In genomic region chr3:144399358-144400096, GRCm38 (mm10) we compare ENCODE assay signal across 7 mouse cellular contexts.
A peak's percentile ranks its signal among the peaks of the same experiment; 100 is the strongest.
DNase-seq lines count a peak whose midpoint lies in the region; ATAC-seq and TF ChIP-seq lines count a peak whose summit lies in the region.

No protein-coding gene starts in this region.

- TF ChIP-seq CTCF in intestine, postnatal 0 days (IDR thresholded peaks at IDR 0.05; ENCODE audit: low read depth) = peak; percentile 94
- TF ChIP-seq CTCF in small intestine, adult 2 months (IDR thresholded peaks at IDR 0.05; ENCODE audit: extremely low read depth, insufficient read length, insufficient replicate concordance, low read depth, low read length) = peak; percentile 72; the same call in 1 of the 2 replicates

- no peak overlapping the region for H3K9ac ChIP-seq in intestine, postnatal 0 days (ENCODE audit: low read depth, low read length)
- H3K9ac ChIP-seq in midbrain, embryonic 12.5 days (replicated peaks) = no peak overlapping the region

- H3K36me3 ChIP-seq in embryonic facial prominence, embryonic 10.5 days (replicated peaks) = no peaks in the 10 kb centered on the region
- H3K36me3 ChIP-seq in intestine, postnatal 0 days (ENCODE audit: control insufficient read depth, insufficient read depth) = no peaks in the 10 kb centered on the region
- H3K36me3 ChIP-seq in midbrain, embryonic 12.5 days = no peaks in the 10 kb centered on the region
- no peaks in the 10 kb centered on the region for H3K36me3 ChIP-seq in small intestine, adult 2 months (ENCODE audit: control insufficient read depth, insufficient read depth, low read length)

- H3K27me3 ChIP-seq in embryonic facial prominence, embryonic 10.5 days (replicated peaks; ENCODE audit: low read depth, poor library complexity, severe bottlenecking) = 0 out of 2 replicates have a peak, but pooled peaks cover 12% of the 10 kb centered on the region
- no peaks in the 10 kb centered on the region for H3K27me3 ChIP-seq in intestine, postnatal 0 days (replicated peaks; ENCODE audit: control insufficient read depth, insufficient read depth, low read length)
- H3K27me3 ChIP-seq in midbrain, embryonic 12.5 days = no peaks in the 10 kb centered on the region; the same call in none of the 2 replicates
- H3K27me3 ChIP-seq in small intestine, adult 2 months (ENCODE audit: control insufficient read depth, insufficient read depth, low read length) = no peaks in the 10 kb centered on the region

- no peak for TF ChIP-seq POLR2A in small intestine, adult 2 months (IDR thresholded peaks at IDR 0.05; ENCODE audit: low read depth, low read length)

- H3K9me3 ChIP-seq in embryonic facial prominence, embryonic 10.5 days = 0 out of 2 replicates have a peak, but pooled peaks cover 2% of the 10 kb centered on the region
- H3K9me3 ChIP-seq in intestine, postnatal 0 days (ENCODE audit: control insufficient read depth) = no peaks in the 10 kb centered on the region
- no peaks in the 10 kb centered on the region for H3K9me3 ChIP-seq in midbrain, embryonic 12.5 days

- intact Hi-C loops in left cerebral cortex, postnatal 36 days (cut with DNase I) = loop anchor here (5.0 kb wide), 1 partner anchor 197 kb away; no protein-coding TSS in a partner anchor

- DNase-seq in adrenal gland, postnatal 10 days = peak; percentile 95
- peak; percentile 88 for DNase-seq in embryonic facial prominence, embryonic 10.5 days (ENCODE audit: low spot score)
- peak; percentile 81 to 85 for DNase-seq in left cerebral cortex, postnatal 36 days (ENCODE audit: low spot score in 2 of 2)

- 38% methylated on average over 21 of the region's 21 CpGs for WGBS in embryonic facial prominence, embryonic 10.5 days
- 48% methylated on average over 21 of the region's 21 CpGs for WGBS in intestine, postnatal 0 days
- 35% methylated on average over 21 of the region's 21 CpGs for WGBS in midbrain, embryonic 12.5 days
- 42% methylated on average over 21 of the region's 21 CpGs for WGBS in small intestine, adult 2 months

- peak overlapping the region; percentile 45 for H3K4me3 ChIP-seq in embryonic facial prominence, embryonic 10.5 days
- H3K4me3 ChIP-seq in intestine, postnatal 0 days (ENCODE audit: low read depth, low read length) = 0 out of 2 replicates have a peak overlapping the region, but pooled peaks have one; percentile 9
- peak overlapping the region; percentile 24 for H3K4me3 ChIP-seq in midbrain, embryonic 12.5 days
- H3K4me3 ChIP-seq in small intestine, adult 2 months (ENCODE audit: low read depth, low read length) = no peak overlapping the region

- H3K4me1 ChIP-seq in embryonic facial prominence, embryonic 10.5 days = peaks cover 18% of the 10 kb centered on the region
- H3K4me1 ChIP-seq in intestine, postnatal 0 days (replicated peaks; ENCODE audit: control insufficient read depth, insufficient read depth, low read length) = no peaks in the 10 kb centered on the region
- peaks cover 8% of the 10 kb centered on the region for H3K4me1 ChIP-seq in midbrain, embryonic 12.5 days
- 0 out of 2 replicates have a peak, but pooled peaks cover 2% of the 10 kb centered on the region for H3K4me1 ChIP-seq in small intestine, adult 2 months (ENCODE audit: control insufficient read depth, insufficient read depth, insufficient read length, low read length)

- H3K4me2 ChIP-seq in intestine, postnatal 0 days (replicated peaks; ENCODE audit: low read depth) = peak overlapping the region; percentile 35
- peak overlapping the region; percentile 48 for H3K4me2 ChIP-seq in midbrain, embryonic 12.5 days (replicated peaks)

- peak overlapping the region; percentile 69 for H3K27ac ChIP-seq in embryonic facial prominence, embryonic 10.5 days (replicated peaks)
- H3K27ac ChIP-seq in intestine, postnatal 0 days (ENCODE audit: low read depth, low read length) = no peak overlapping the region
- no peak overlapping the region for H3K27ac ChIP-seq in midbrain, embryonic 12.5 days (replicated peaks)
- no peak overlapping the region for H3K27ac ChIP-seq in small intestine, adult 2 months (ENCODE audit: insufficient read depth, low read depth, low read length)

- peak; percentile 78 for ATAC-seq in granulocyte monocyte progenitor cell, adult 5-6 weeks (replicated peaks; ENCODE audit: poor library complexity, severe bottlenecking)
- ATAC-seq in intestine, postnatal 0 days = peak; percentile 61
- peak; percentile 90 for ATAC-seq in midbrain, embryonic 12.5 days (ENCODE audit: low FRiP score, low read depth)
